Mouse (Mus musculus): ENCODE measurements around the gene Hbb-bs.
"Not testable (repeated sequence)": the region's sequence is repeated elsewhere in the genome, so short reads cannot be mapped to it uniquely, and the experiment has no call there.

Gene Hbb-bs

DNA sequence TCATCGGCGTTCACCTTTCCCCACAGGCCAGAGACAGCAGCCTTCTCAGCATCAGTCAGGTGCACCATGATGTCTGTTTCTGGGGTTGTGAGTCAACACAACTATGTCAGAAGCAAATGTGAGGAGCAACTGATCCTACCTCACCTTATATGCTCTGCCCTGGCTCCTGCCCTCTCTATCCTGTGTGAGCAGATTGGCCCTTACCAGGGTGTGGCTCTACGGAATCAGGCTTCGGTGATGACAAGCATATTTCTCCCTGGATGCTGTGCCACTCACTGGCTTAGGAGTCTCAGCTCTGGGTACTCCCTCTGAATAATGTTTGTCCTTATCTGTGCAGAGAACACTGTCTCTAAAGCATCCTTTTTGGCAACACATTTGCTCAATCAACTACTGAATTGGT is at the start of gene Hbb-bs:
Gene Hbb-bs (minus strand): TSS at position 289 of the 400 bp plus-strand sequence.
- DNase-seq = no peak

DNA sequence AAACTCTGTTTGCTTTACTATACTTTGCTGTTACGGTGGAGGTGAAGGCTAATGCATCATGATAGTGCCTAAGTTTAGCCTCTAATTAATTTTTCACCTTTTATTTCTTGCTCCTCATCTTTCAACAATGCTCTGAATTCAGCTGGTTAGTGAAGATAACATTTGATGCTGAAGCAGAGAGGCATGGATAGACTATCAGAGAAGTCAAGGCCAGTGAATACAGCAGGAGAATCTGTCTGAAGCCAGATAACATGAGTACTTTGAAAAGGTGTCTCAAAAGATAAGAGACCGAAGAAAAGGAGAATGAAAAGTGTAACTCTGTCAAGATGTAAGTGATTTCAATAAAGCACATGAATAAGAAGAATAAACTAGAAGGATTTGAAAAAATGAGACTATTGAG is 49.2 kb upstream of the Hbb-bs start:
- no peak for DNase-seq

DNA sequence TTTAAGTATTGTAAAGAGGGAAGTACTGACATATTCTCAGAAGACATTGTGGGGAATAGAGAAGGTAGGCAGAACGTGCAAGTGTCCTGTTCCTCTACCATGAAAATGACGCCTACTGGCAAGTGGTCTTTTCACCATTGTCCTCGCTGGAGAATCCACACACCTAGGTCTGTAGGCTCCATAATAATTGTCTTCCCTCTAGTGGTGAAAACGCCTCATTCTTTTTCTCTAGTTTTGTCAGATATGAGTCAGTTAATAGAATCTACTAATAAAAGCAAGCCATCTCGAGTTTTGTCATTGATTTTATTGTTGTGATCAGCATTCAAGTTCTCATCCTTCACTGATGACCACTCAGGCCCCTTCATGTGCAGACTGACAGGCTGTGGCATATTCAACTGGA is 46.6 kb upstream of the Hbb-bs start:
- DNase-seq = no peak

DNA sequence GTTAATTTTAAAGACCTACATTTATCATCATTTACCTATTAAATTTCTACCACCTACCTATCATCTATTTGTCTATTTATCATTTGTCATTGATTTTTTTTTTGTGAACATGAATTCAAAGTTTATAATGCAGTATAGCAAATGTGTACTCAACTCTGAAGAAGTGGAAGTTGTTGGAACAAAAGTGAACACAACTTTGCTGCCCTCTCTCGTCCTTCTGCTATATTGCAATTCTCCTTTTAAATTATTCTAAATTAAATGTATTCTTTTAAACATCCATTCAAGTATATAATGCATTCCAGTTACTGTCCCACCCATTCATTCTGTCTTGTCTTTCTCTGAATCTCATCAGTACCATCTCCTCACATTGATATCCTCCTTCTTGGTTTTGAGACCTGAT is 45.2 kb upstream of the Hbb-bs start:
- DNase-seq = no peak

DNA sequence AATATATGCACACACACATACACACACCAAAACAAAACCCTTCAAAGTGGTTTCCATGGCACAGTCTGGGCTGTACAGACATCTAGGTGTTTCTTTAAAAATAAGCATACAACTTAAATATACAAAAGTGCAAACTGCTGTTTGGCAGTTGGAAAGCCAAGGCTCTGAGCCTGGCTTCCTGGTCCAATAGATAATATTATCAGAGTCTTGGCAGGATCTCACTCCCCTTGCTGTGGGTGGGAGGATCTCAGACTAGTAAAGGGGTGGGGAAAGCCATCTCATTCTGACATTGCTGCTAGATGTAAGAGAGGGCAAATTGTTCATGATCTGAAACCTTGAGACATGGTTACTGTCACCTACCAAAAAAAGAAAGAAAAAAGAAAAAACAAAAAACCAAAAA is 42.8 kb upstream of the Hbb-bs start:
- no peak for DNase-seq

DNA sequence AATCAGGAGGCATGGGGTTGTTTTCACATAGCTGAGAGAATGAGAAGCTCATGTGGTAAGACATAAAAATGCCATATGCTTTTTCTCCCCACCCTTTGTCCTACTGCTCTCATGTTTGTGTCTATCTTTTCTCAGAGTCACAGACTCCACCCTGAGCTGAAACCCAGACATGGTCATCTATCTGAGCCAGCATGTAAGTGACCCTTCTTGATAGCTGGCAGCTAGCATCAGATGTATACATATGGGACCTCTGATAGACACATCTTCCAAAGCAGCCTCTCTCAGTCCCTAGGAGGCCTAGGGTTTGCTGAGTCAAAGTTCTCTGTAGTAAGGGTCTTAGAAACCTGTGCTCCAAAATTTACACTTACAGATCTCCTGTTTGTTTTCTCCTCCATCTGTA is 37.8 kb upstream of the Hbb-bs start:
- no peak for DNase-seq

DNA sequence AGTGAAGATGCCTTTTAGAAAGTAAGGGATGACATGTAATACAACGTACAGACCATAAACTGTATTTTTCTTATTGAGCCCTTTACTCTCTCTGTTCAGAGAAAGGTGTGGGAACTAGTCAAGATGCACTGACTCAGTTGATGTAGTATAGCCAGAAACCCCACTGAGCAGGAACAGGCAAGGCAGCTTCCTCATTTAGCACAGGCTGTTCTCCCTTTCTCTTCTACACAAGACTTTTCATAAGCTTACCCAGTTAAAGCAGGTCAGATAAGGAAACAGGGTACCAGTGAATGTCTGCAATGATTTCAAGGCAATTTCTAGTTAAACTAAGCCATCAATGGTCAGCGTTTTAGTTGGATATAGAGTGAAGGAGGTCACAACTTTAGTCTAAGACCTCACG is 33.6 kb upstream of the Hbb-bs start:
- no peak for DNase-seq

DNA sequence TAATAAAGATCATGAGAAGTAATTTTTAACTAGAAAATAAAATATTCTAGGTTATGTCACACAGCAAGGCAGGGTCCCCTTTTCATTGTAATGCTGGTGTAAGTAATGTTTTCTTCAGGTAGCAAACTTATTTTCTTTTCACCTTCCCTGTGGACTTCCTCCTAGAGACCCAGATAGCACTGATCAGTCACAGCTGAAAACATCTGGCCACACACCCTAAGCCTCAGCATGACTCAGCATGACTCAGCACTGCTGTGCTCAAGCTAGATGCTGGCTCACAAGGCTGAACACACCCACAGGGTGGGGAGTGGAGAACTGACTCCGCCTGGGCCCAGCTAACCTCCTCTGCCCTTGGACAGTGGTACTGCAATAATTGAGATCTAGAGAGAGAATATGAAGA is 33.0 kb upstream of the Hbb-bs start:
- DNase-seq = no peak

DNA sequence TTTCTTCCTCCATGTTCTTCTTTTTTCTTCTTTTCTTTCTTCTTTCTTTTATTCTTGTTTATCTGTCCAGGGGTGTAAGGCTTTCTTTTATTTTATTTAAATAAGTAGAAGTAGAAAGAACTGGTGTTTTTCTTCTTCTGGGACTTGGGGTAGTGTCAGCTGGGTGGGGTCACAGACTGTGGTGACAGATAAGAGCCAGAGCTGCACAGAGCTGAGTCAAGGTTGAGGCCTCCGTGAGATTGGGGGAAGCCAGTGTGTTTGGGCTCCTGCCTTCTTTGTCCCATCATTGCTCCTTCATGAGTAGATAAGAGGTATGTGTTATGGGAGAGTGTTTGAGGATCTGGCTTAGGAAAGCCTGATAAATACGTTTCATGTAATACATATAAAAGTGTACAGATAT is 31.2 kb upstream of the Hbb-bs start:
- DNase-seq = no peak

DNA sequence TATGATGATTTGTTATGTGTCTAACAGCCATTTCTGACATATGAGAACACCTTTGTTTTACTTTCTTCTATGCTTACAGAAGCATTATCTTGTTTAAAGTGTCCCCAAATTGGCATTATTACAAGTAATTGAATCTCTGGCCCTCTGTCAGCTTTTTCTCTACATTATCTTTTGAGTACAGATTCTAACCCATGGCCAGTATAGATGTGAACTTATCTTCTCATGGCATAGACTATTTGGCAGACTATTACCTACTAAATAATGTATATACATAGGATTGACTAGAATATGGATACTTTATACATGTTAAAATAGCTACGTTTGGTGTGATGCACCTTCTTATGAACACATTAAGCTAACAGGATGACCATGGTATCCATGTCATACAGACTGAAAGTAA is 26.8 kb upstream of the Hbb-bs start:
- no peak for DNase-seq

DNA sequence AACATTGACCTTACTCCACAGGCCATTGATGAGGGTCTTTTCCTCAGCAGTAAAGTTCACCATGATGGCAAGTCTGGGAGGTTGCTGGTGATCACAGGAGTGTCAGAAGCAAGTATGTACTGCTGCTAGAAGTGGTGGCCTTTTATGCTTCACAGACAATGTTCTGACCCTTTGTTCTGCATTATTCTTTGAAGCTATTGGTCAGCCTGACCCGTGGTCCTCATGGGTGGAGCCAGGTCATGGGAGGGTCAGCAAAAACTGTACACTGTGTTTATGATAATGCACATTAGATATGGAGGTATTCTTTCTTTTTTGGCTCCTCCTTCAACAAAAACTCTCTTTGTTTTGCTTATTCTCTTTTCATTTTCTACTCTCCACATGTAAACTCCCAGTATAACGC is 25.2 kb upstream of the Hbb-bs start, which contains the start of gene Hbb-y:
Gene Hbb-y (minus strand): TSS at position 127 of the 400 bp plus-strand sequence.
- no peak for DNase-seq

DNA sequence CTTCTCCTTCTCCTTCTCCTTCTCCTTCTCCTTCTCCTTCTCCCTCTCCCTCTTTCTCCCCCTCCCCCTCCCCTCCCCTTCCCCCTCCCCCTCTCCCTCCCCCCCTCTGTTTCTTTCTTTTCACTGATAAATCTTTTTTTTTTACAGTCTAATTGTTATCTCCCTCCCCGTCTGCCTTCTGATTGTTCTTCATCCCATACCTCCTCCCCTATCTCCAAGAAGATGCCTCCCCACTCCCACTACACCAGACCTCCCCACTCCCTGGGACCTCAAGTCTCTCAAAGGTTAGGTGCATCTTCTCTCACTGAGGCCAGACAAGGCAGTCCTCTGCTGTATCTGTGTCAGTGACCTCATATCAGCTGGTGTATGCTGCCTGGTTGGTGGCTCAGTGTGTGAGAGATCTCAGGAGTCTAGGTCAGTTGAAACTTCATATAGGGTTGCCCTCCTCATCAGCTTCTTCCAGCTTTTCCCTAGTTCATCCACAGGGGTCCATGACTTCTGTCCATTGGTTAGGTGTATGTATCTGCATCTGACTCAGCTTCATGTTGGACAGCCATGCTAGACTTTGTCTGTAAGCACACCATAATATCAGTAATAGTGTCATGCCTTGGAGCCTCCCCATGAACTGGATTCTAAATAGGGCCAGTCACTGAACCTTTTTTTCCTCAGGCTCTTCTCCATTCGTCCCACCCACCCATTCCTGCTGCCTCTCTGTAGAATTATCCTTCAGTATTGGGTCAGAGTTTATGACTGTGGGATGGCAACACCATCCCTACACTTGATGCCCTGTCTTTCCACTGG is 16.8 kb upstream of the Hbb-bs start:
- no peak for DNase-seq

DNA sequence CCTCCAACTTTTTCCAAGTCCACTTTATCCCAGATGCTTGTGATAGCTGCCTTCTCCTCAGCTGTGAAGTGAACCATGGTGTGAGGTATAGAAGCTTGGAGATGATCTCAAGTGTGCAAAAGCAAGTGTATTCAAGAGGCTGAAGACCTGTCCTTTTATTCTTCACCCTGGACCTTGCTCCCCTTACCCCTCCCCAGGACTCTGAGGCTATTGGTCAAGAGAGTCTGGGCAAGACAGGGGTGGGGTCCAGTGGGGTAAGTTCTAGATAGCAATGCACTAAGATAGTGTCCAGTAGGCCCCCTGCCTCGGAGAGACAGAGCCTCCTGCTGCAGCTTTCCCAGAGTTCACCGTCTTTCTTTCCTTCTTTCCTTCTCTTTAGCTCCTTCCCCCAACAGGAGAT is 15.1 kb upstream of the Hbb-bs start, which contains the start of gene Hbb-bh1:
Gene Hbb-bh1 (minus strand): TSS at position 131 of the 400 bp plus-strand sequence.
- DNase-seq = no peak

DNA sequence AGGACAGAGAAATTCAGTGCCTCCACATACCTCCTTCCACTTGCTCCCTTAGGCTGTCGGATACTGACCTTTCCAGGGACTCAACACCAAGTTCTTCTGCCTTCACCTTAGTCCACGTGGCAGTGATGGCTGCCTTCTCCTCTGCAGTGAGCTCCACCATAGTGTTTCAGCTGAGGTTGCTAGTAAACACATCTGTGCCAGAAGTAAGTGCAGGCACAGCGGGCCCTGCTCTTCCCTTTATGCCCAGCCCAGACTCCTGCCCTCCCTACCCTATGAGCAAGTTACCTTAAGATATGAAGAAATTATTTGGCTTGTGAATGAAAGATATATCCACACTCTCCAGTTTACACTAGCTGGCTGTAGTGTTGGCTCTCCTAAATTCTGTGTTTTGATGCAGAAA is 12.4 kb upstream of the Hbb-bs start, which contains the start of gene Hbb-bh2:
Gene Hbb-bh2 (minus strand): TSS at position 253 of the 400 bp plus-strand sequence.
- DNase-seq = no peak

DNA sequence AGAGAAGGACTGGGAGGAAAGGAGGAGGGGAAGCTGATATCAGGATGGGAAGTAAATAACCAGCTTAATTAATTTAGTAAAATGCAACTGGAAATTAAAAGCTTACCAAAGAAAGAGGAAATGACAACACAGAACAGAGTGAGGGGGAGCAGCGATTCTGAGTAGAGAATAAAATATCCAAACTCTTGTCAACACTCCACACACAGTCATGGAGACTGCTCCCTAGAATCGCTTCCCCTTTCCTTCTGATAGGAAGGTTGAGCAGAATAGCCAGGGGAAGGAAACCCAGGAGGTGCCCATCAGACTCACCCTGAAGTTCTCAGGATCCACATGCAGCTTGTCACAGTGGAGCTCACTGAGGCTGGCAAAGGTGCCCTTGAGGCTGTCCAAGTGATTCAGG is 757 bp downstream of the Hbb-bs start:
- DNase-seq = not testable (repeated sequence)

DNA sequence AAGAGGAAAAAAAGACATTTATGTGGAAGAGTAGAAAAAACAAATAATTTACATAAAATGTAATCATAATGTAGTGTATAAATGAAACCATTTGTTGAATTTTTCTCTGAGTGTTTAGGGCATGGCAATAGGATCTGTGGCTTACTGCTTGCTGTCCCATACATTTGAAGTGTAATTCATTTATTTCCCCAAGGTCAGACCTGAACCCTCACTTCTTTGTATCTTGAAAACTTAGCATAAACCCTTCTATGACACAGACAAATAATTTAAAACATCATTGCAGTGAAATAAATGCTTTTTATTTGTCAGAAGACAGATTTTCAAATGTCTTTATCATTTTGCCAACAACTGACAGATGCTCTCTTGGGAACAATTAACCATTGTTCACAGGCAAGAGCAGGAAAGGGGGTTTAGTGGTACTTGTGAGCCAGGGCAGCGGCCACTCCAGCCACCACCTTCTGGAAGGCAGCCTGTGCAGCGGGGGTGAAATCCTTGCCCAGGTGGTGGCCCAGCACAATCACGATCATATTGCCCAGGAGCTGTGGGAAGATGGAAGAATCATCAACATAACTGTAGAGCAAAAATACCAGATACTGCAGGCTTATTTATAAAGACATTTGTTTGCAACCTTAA is 1.5 kb downstream of the Hbb-bs start:
- DNase-seq = no peak

DNA sequence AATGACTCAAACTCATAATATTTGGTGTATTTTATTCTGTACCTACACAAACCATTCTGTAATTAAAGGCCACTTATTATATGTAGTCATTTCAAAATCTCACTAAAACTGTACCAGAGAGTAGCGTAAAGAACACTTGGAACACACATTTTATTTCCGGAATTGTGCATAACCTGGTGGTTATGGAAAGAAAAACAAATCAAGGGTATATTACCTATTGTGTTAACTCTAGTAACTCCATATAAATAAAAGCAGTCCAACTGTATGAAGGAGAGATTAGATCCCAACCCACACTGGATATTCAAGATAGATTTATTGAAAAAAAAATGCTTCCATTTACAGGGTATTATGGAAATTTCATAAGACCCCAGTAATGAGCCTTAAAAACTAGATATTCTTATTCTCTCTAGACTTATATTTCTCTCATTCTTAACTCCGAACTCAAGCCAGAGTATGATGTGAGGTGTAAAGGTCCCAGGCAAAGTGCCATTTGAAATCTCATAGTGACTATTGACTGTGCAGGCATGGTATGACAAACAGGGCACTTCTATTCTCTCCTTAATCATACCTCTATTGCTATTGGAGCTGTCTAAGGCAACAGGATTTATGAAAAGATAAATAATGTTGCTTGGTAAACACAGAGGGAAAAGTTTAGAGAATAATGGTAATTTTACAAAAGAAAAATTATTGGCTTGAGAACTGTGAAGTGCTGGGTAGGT is 2.2 kb downstream of the Hbb-bs start:
- no peak for DNase-seq

DNA sequence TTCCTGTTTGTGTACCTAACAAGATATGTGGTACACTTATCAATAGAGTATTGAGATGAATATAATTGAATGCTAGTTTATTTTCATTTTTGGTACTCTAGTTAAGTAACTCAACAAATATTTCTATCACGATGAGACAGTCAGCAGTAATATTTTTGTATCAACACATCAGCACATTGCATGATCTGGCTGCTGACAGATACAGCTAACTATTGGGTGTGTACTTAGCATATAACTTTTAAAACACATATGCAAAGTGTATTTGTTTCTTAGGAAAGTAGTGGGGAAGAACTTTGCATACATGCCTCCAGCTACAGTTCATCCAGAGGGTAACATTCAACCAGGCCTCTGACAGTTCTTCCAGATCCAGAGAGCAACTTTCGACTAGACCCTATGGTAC is 3.3 kb downstream of the Hbb-bs start:
- no peak for DNase-seq

DNA sequence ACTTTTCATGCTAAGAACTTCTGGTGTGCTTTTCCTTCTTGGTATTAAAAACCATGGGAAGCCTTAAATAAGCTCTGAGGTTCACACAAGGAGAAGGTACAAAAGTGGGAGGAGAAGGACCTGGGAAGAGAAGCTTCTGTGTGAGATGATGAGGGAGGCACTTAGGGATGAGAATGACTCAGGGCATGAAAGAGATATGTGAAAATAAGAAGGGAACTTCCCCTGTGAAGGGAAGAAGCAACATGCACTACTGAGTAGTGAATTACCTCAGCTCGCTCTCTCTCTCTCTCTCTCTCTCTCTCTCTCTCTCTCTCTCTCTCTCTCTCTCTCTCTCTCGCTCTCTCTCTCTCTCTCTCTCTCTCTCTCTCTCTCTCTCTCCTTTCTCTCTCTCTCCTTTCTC is 12.8 kb downstream of the Hbb-bs start:
- DNase-seq = not testable (repeated sequence)

DNA sequence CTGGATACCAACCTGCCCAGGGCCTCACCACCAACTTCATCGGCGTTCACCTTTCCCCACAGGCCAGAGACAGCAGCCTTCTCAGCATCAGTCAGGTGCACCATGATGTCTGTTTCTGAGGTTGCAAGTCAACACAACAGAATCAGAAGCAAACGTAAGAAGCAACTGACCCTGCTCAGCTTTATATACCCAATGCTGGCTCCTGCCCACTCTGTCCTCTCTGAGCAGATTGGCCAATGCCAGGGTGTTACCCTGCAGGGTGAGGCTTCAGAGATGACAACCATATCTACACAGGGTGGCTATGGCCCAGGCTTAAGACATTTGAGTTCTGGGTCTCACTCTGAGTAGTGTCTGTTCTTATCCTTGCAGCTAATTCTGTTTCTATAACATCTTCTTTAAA is 14.1 kb downstream of the Hbb-bs start, which contains the start of gene Hbb-bt:
Gene Hbb-bt (minus strand): TSS at position 231 of the 400 bp plus-strand sequence.
- DNase-seq = no peak

DNA sequence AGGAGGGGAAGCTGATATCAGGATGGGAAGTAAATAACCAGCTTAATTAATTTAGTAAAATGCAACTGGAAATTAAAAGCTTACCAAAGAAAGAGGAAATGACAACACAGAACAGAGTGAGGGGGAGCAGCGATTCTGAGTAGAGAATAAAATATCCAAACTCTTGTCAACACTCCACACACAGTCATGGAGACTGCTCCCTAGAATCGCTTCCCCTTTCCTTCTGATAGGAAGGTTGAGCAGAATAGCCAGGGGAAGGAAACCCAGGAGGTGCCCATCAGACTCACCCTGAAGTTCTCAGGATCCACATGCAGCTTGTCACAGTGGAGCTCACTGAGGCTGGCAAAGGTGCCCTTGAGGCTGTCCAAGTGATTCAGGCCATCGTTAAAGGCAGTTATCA is 14.7 kb downstream of the Hbb-bs start:
- not testable (repeated sequence) for DNase-seq

DNA sequence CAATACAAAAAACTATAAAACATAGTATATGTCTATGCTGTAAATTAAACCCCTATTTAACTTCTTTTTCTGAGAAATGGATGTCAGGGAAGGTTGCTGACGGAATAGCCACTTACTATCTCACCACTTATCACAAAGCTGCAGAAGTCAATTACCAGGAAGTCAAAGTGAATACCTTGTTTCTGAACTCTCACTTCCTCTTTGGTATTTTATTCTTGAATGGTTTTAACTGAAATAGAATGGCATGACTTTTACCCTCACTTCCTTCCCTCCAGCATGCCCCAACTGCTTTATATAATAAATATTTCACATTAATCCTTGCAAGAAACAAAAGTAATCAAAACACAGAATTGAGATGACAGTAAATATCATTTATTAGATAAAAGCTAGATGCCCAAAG is 15.7 kb downstream of the Hbb-bs start:
- DNase-seq = no peak

DNA sequence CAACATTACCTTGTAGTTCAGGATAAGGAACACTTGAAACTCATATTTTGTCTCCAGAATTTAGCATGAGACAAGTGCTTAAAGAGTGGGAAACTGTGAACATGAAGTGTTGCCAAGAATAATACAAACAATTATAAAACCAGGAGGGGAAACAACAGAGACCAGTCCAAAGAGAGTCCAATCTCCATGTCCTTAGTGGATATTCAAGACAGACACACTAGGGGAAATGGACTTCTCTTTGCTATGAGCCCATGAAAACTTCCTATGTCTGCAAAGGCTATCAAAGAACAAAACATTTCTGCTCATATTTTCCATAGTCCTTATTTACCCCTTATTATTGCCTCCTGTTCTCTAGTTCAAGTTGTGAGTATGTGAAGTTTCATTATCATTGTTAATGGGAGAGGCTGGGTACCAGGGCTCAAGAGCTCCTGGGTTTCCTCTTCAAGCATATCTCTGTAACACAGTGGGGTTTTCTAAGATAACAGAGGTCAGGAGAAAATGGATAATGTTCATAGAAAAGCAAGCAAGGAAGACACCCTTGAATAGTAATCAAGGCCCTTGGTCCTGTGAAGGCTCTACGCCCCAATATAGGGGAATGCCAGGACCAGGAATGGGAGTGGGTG is 16.6 kb downstream of the Hbb-bs start:
- no peak for DNase-seq
